Mouse (Mus musculus) myocyte (in vitro differentiated cells): ENCODE data around the gene Fam166b. TPM values are rescaled to one million over a fixed set of nuclear protein-coding genes. Genes with fewer than 3 reads are reported as not detected.

Experiments
- H3K27me3 ChIP-seq: one replicate; pipeline ENCODE4 v1.6.1; 2011; ENCODE audit not compliant: control insufficient read depth, insufficient read depth, insufficient read length
- H3K36me3 ChIP-seq: one replicate; pipeline ENCODE4 v1.6.1; 2011; ENCODE audit not compliant: control insufficient read depth, insufficient read depth
- H3K4me2 ChIP-seq: one replicate; pipeline ENCODE4 v1.6.1; 2011; ENCODE audit warnings: low read depth, control low read depth
- H3K4me3 ChIP-seq: one replicate; pipeline ENCODE4 v1.5.1; 2011; ENCODE audit warnings: mild to moderate bottlenecking, control low read depth, moderate library complexity
- H3K79me2 ChIP-seq: one replicate; pipeline ENCODE4 v1.6.1; 2011; ENCODE audit not compliant: control insufficient read depth, insufficient read depth
- H3ac ChIP-seq: one replicate; pipeline ENCODE4 v1.6.1; 2011; ENCODE audit not compliant: control insufficient read depth, insufficient read length
- CEBPB ChIP-seq: IDR thresholded peaks from 2 replicates; pipeline ENCODE4 v1.6.1; 2011; ENCODE audit warnings: mild to moderate bottlenecking, moderate library complexity; ENCODE audit not compliant: poor library complexity, insufficient read depth, severe bottlenecking
- E2F4 ChIP-seq: IDR thresholded peaks from one replicate; pipeline ENCODE4 v1.6.1; 2011; ENCODE audit warnings: mild to moderate bottlenecking, control low read depth, moderate library complexity; ENCODE audit not compliant: insufficient read depth
- MAX ChIP-seq: IDR thresholded peaks from one replicate; pipeline ENCODE4 v1.6.1; 2011; ENCODE audit warnings: low read depth, mild to moderate bottlenecking, control low read depth
- MYOD1 ChIP-seq, 3 experiments: IDR thresholded peaks; one replicate each; pipeline ENCODE4 v1.6.1; 2011; ENCODE audit warnings: control low read depth in 2 of 3, low read depth in 2 of 3, mild to moderate bottlenecking in 2 of 3, moderate library complexity in 1 of 3; ENCODE audit not compliant: insufficient read length in 2 of 3, control insufficient read depth in 1 of 3
- MYOG ChIP-seq, 3 experiments: IDR thresholded peaks; one replicate each; pipeline ENCODE4 v1.6.1; 2011; ENCODE audit warnings: control low read depth in 2 of 3, low read depth in 2 of 3, mild to moderate bottlenecking in 2 of 3; ENCODE audit not compliant: insufficient read length in 2 of 3, control insufficient read depth in 1 of 3, insufficient read depth in 1 of 3
- POLR2A ChIP-seq: IDR thresholded peaks from one replicate; pipeline ENCODE4 v1.6.1; 2011; ENCODE audit warnings: low read depth, mild to moderate bottlenecking, control low read depth, moderate library complexity; ENCODE audit not compliant: insufficient read length
- POLR2AphosphoS2 ChIP-seq: IDR thresholded peaks from one replicate; pipeline ENCODE4 v1.6.1; 2011; ENCODE audit warnings: low read depth, control low read depth; ENCODE audit not compliant: insufficient read length
- REST ChIP-seq: IDR thresholded peaks from one replicate; pipeline ENCODE4 v1.6.1; 2011; ENCODE audit warnings: mild to moderate bottlenecking, control low read depth, moderate library complexity; ENCODE audit not compliant: insufficient read depth, insufficient read length
- SRF ChIP-seq: IDR thresholded peaks from one replicate; pipeline ENCODE4 v1.6.1; 2011; ENCODE audit warnings: low read depth; ENCODE audit not compliant: control insufficient read depth, insufficient read length
- TCF12 ChIP-seq: IDR thresholded peaks from one replicate; pipeline ENCODE4 v1.6.1; 2011; ENCODE audit warnings: mild to moderate bottlenecking, control low read depth; ENCODE audit not compliant: poor library complexity, insufficient read depth, severe bottlenecking
- TCF3 ChIP-seq: IDR thresholded peaks from one replicate; pipeline ENCODE4 v1.6.1; 2011; ENCODE audit warnings: low read depth, control low read depth; ENCODE audit not compliant: insufficient read length
- USF1 ChIP-seq: IDR thresholded peaks from one replicate; pipeline ENCODE4 v1.6.1; 2011; ENCODE audit warnings: low read depth, mild to moderate bottlenecking, control low read depth, moderate library complexity
- polyA plus RNA-seq: library from polyadenylated mRNA; unstranded; fragments of >200 nt; fragmentation: generic; extraction: Trizol; gene quantifications from one replicate; pipeline ENCODE4 v1.2.1, GENCODE M21; 2012; ENCODE audit warnings: missing spikeins

Fam166b gene
- polyA plus RNA-seq, 1 experiment = 0.04 TPM

GRCm38 (mm10) chr4:43407071-43407920 lies 21.6 kb downstream of the Fam166b start:
- H3K4me3 ChIP-seq = no peak overlapping the region

GRCm38 (mm10) chr4:43406162-43406971 lies 22.6 kb downstream of the Fam166b start:
- TF ChIP-seq POLR2AphosphoS2 (no peak), REST (no peak), E2F4 (no peak), TCF3 (no peak), TCF12 (no peak), SRF (no peak), USF1 (no peak), POLR2A (no peak), MAX (no peak), CEBPB (no peak), MYOD1 (IDR thresholded peaks at IDR 0.05; ENCODE audit: control insufficient read depth in 1 of 3, insufficient read length in 2 of 3, low read depth in 2 of 3) (no peak), MYOG (IDR thresholded peaks at IDR 0.05; ENCODE audit: control insufficient read depth in 1 of 3, insufficient read depth in 1 of 3, insufficient read length in 2 of 3, low read depth in 2 of 3) (no peak)
- Histone ChIP-seq H3K4me2 (no peak overlapping the region), H3ac (no peak overlapping the region), H3K27me3 (no peaks in the 10 kb centered on the region), H3K79me2 (no peaks in the 10 kb centered on the region), H3K4me3 (no peak overlapping the region), H3K36me3 (no peaks in the 10 kb centered on the region)

More at GRCm38 (mm10) chr4:43407071-43407920, 21.6 kb downstream of the Fam166b start:
- Histone ChIP-seq H3K36me3 (no peaks in the 10 kb centered on the region), H3K79me2 (no peaks in the 10 kb centered on the region), H3K4me2 (no peak overlapping the region), H3ac (no peak overlapping the region), H3K27me3 (no peaks in the 10 kb centered on the region)
- TF ChIP-seq MYOG (IDR thresholded peaks at IDR 0.05; ENCODE audit: control insufficient read depth in 1 of 3, insufficient read depth in 1 of 3, insufficient read length in 2 of 3, low read depth in 2 of 3) = no peak
- no peak for TF ChIP-seq POLR2AphosphoS2
- no peak for TF ChIP-seq SRF
- no peak for TF ChIP-seq MYOD1 (IDR thresholded peaks at IDR 0.05; ENCODE audit: control insufficient read depth in 1 of 3, insufficient read length in 2 of 3, low read depth in 2 of 3)
- no peak for TF ChIP-seq TCF12
- TF ChIP-seq E2F4 = no peak
- TF ChIP-seq CEBPB = no peak
- TF ChIP-seq USF1 = no peak
- no peak for TF ChIP-seq MAX
- no peak for TF ChIP-seq TCF3
- TF ChIP-seq REST = no peak
- TF ChIP-seq POLR2A = no peak

- Histone ChIP-seq H3K4me3 (no peak overlapping the region), H3K79me2 (peaks cover 3% of the 10 kb centered on the region), H3K27me3 (no peaks in the 10 kb centered on the region), H3ac (no peak overlapping the region), H3K4me2 (no peak overlapping the region), H3K36me3 (no peaks in the 10 kb centered on the region)
- TF ChIP-seq E2F4 = no peak
- TF ChIP-seq MYOG (IDR thresholded peaks at IDR 0.05; ENCODE audit: control insufficient read depth in 1 of 3, insufficient read depth in 1 of 3, insufficient read length in 2 of 3, low read depth in 2 of 3) = no peak
- TF ChIP-seq TCF12 = no peak
- TF ChIP-seq MAX = no peak
- no peak for TF ChIP-seq USF1
- no peak for TF ChIP-seq POLR2AphosphoS2
- no peak for TF ChIP-seq MYOD1 (IDR thresholded peaks at IDR 0.05; ENCODE audit: control insufficient read depth in 1 of 3, insufficient read length in 2 of 3, low read depth in 2 of 3)
- no peak for TF ChIP-seq POLR2A
- TF ChIP-seq SRF = no peak
- TF ChIP-seq REST = no peak
- no peak for TF ChIP-seq TCF3
- no peak for TF ChIP-seq CEBPB
These were observed 24.2 kb downstream of the Fam166b start for GRCm38 (mm10) chr4:43404697-43405096.

- no peak overlapping the region for H3K4me2 ChIP-seq
- no peak overlapping the region for H3K4me3 ChIP-seq
- H3K36me3 ChIP-seq = no peaks in the 10 kb centered on the region
- no peak overlapping the region for H3ac ChIP-seq
- TF ChIP-seq E2F4 (no peak), SRF (no peak), TCF3 (no peak), REST (no peak), CEBPB (no peak), POLR2A (no peak), USF1 (no peak), MYOG (IDR thresholded peaks at IDR 0.05; ENCODE audit: control insufficient read depth in 1 of 3, insufficient read depth in 1 of 3, insufficient read length in 2 of 3, low read depth in 2 of 3) (peak in 1 of 3 experiments; percentile 37), MYOD1 (IDR thresholded peaks at IDR 0.05; ENCODE audit: control insufficient read depth in 1 of 3, insufficient read length in 2 of 3, low read depth in 2 of 3) (peak in 1 of 3 experiments; percentile 0), MAX (no peak), TCF12 (no peak), POLR2AphosphoS2 (no peak)
- peaks cover 8% of the 10 kb centered on the region for H3K79me2 ChIP-seq
- no peaks in the 10 kb centered on the region for H3K27me3 ChIP-seq
These were observed 26.7 kb downstream of the Fam166b start for GRCm38 (mm10) chr4:43402212-43402611.
